Mouse (Mus musculus) testis, postnatal 14 days (tissue): ENCODE results near the gene Btbd2.
"Not testable (repeated sequence)": the region's sequence is repeated elsewhere in the genome, so short reads cannot be mapped to it uniquely, and the experiment has no call there.

Experiments used
- DNase-seq: peaks from one replicate; pipeline ENCODE4 v3.0.0; 2021; ENCODE audit warnings: low spot score

Btbd2 gene

GRCm38 (mm10) chr10:80669737-80670485 lies 13.0 kb upstream of the Btbd2 start:
- DNase-seq, result no peak

- no peak for DNase-seq
Measured at GRCm38 (mm10) chr10:80669018-80669417, 12.1 kb upstream of the Btbd2 start.

GRCm38 (mm10) chr10:80668614-80669013 lies 11.7 kb upstream of the Btbd2 start:
- no peak for DNase-seq

- no peak for DNase-seq
Measured at GRCm38 (mm10) chr10:80666837-80667412, 10.1 kb upstream of the Btbd2 start.

- no peak for DNase-seq
Measured at GRCm38 (mm10) chr10:80665981-80666733, 9.3 kb upstream of the Btbd2 start.

GRCm38 (mm10) chr10:80665459-80665858 lies 8.6 kb upstream of the Btbd2 start:
- DNase-seq, result no peak

- DNase-seq, result no peak
Measured at GRCm38 (mm10) chr10:80665016-80665380, 8.1 kb upstream of the Btbd2 start.

- DNase-seq, result peak; percentile 84
Measured at GRCm38 (mm10) chr10:80664197-80665015, 7.5 kb upstream of the Btbd2 start.

- DNase-seq, result no peak
Measured at GRCm38 (mm10) chr10:80663485-80664196, 6.8 kb upstream of the Btbd2 start.

GRCm38 (mm10) chr10:80661149-80661548 lies 4.3 kb upstream of the Btbd2 start:
- DNase-seq, result no peak

GRCm38 (mm10) chr10:80659213-80659612 lies 2.3 kb upstream of the Btbd2 start:
- DNase-seq, result no peak

- DNase-seq, result no peak
Measured at GRCm38 (mm10) chr10:80658841-80659202, 2.0 kb upstream of the Btbd2 start.

GRCm38 (mm10) chr10:80658194-80658840 lies 1.4 kb upstream of the Btbd2 start:
- DNase-seq, result no peak

- peak; percentile 96 for DNase-seq
Measured at GRCm38 (mm10) chr10:80656130-80656862, 575 bp downstream of the Btbd2 start.

- no peak for DNase-seq
Measured at GRCm38 (mm10) chr10:80655406-80656129, 1.3 kb downstream of the Btbd2 start.

- no peak for DNase-seq
Measured at GRCm38 (mm10) chr10:80654866-80655265, 2.0 kb downstream of the Btbd2 start.

- no peak for DNase-seq
Measured at GRCm38 (mm10) chr10:80653156-80653720, 3.6 kb downstream of the Btbd2 start.

GRCm38 (mm10) chr10:80650392-80650791 lies 6.5 kb downstream of the Btbd2 start:
- DNase-seq, result no peak

- DNase-seq, result not testable (repeated sequence)
Measured at GRCm38 (mm10) chr10:80649910-80650309, 7.0 kb downstream of the Btbd2 start.
